Mouse (Mus musculus): ENCODE results near the gene Smok3c. TPM values are rescaled to one million over a fixed set of nuclear protein-coding genes. Genes with fewer than 3 reads are reported as not detected.

Smok3c gene
- total and polyA plus RNA-seq, 3 experiments: not detected

GRCm38 (mm10) chr5:138083318-138083900 is 30.4 kb downstream of the Smok3c start:
- dilution Hi-C loops (cut with MboI; ENCODE audit: extremely low pct_ligation_motif_present, extremely low pct_unique_long_range_greater_than_20kb, low sequenced_read_pairs) (no loop called here), in situ Hi-C loops (cut with MboI; ENCODE audit: low pct_ligation_motif_present, low pct_unique_long_range_greater_than_20kb, low sequenced_read_pairs) (no loop called here)

GRCm38 (mm10) chr5:138083936-138084335 is 30.9 kb downstream of the Smok3c start:
- no peak for DNase-seq (ENCODE audit: extremely low read depth)
- dilution Hi-C loops (cut with MboI; ENCODE audit: extremely low pct_ligation_motif_present, extremely low pct_unique_long_range_greater_than_20kb, low sequenced_read_pairs): no loop called here
- H3K36me3 ChIP-seq (replicated peaks in 1 of 2; ENCODE audit: control insufficient read depth in 1 of 2, insufficient read depth in 1 of 2, low read length in 1 of 2): peaks cover 7 to 22% of the 10 kb centered on the region in 2 experiments
- no peak overlapping the region for H3K4me2 ChIP-seq (ENCODE audit: insufficient read depth, low read depth, poor library complexity, severe bottlenecking)
- in situ Hi-C loops (cut with MboI; ENCODE audit: low pct_ligation_motif_present, low pct_unique_long_range_greater_than_20kb, low sequenced_read_pairs): no loop called here
- peaks cover 0 to 44% of the 10 kb centered on the region in 2 experiments; a peak in 2 of 4 replicates for H3K4me1 ChIP-seq (ENCODE audit: control insufficient read depth in 1 of 2, insufficient read depth in 2 of 2)
- no peaks in the 10 kb centered on the region for H3K27me3 ChIP-seq (replicated peaks)
- TF ChIP-seq ZMIZ1 (IDR thresholded peaks at IDR 0.05; ENCODE audit: low read depth, low read length): no peak
- no peak for TF ChIP-seq UBTF (IDR thresholded peaks at IDR 0.05; ENCODE audit: low read depth, low read length)
- no peak for TF ChIP-seq ZKSCAN1 (IDR thresholded peaks at IDR 0.05; ENCODE audit: borderline replicate concordance, low read depth, low read length)
- TF ChIP-seq USF2 (conservative IDR thresholded peaks at IDR 0.05; ENCODE audit: low read depth, low read length): no peak
- no peak overlapping the region for H3K4me3 ChIP-seq (replicated peaks in 1 of 3; ENCODE audit: low read depth in 2 of 3, low read length in 2 of 3, poor library complexity in 1 of 3)
- no peak overlapping the region for H3K9ac ChIP-seq (ENCODE audit: insufficient read depth, low read depth)
- H3K9me3 ChIP-seq (replicated peaks; ENCODE audit: low read length): no peaks in the 10 kb centered on the region
- H3K27ac ChIP-seq (ENCODE audit: insufficient read depth, low read depth): no peak overlapping the region
- peaks cover 36% of the 10 kb centered on the region for H3K79me2 ChIP-seq (replicated peaks; ENCODE audit: control insufficient read depth, extremely low read depth, insufficient read depth, poor library complexity, severe bottlenecking)

More at GRCm38 (mm10) chr5:138083318-138083900, 30.4 kb downstream of the Smok3c start:
- Histone ChIP-seq H3K79me2 (replicated peaks; ENCODE audit: control insufficient read depth, extremely low read depth, insufficient read depth, poor library complexity, severe bottlenecking) (peaks cover 33% of the 10 kb centered on the region), H3K27ac (ENCODE audit: insufficient read depth, low read depth) (no peak overlapping the region), H3K27me3 (replicated peaks) (no peaks in the 10 kb centered on the region), H3K9me3 (replicated peaks; ENCODE audit: low read length) (peaks cover 1% of the 10 kb centered on the region), H3K4me3 (replicated peaks in 1 of 3; ENCODE audit: low read depth in 2 of 3, low read length in 2 of 3, poor library complexity in 1 of 3) (no peak overlapping the region), H3K4me2 (ENCODE audit: insufficient read depth, low read depth, poor library complexity, severe bottlenecking) (no peak overlapping the region), H3K9ac (ENCODE audit: insufficient read depth, low read depth) (no peak overlapping the region), H3K36me3 (replicated peaks in 1 of 2; ENCODE audit: control insufficient read depth in 1 of 2, insufficient read depth in 1 of 2, low read length in 1 of 2) (peaks cover 4 to 17% of the 10 kb centered on the region in 2 experiments), H3K4me1 (ENCODE audit: control insufficient read depth in 1 of 2, insufficient read depth in 2 of 2) (peaks cover 0 to 39% of the 10 kb centered on the region in 2 experiments; a peak in 2 of 4 replicates)
- no peak for DNase-seq (ENCODE audit: extremely low read depth)
- TF ChIP-seq POLR2AphosphoS2 (IDR thresholded peaks at IDR 0.05; ENCODE audit: low read depth, low read length): no peak
- TF ChIP-seq SMC3 (IDR thresholded peaks at IDR 0.05; ENCODE audit: low read depth, low read length): no peak
- TF ChIP-seq KAT2A (IDR thresholded peaks at IDR 0.05; ENCODE audit: insufficient replicate concordance, low read length): no peak

- Histone ChIP-seq H3K9me3 (replicated peaks; ENCODE audit: low read length) (no peaks in the 10 kb centered on the region), H3K27me3 (replicated peaks) (no peaks in the 10 kb centered on the region), H3K27ac (ENCODE audit: insufficient read depth, low read depth) (no peak overlapping the region), H3K4me1 (ENCODE audit: control insufficient read depth in 1 of 2, insufficient read depth in 2 of 2) (peaks cover 0 to 49% of the 10 kb centered on the region in 2 experiments; a peak in 2 of 4 replicates), H3K79me2 (replicated peaks; ENCODE audit: control insufficient read depth, extremely low read depth, insufficient read depth, poor library complexity, severe bottlenecking) (peaks cover 42% of the 10 kb centered on the region), H3K36me3 (replicated peaks in 1 of 2; ENCODE audit: control insufficient read depth in 1 of 2, insufficient read depth in 1 of 2, low read length in 1 of 2) (peaks cover 7 to 28% of the 10 kb centered on the region in 2 experiments), H3K4me2 (ENCODE audit: insufficient read depth, low read depth, poor library complexity, severe bottlenecking) (peak overlapping the region; percentile 76; the same call in 1 of the 2 replicates), H3K9ac (ENCODE audit: insufficient read depth, low read depth) (peak overlapping the region; percentile 55; the same call in 1 of the 2 replicates), H3K4me3 (replicated peaks in 1 of 3; ENCODE audit: low read depth in 2 of 3, low read length in 2 of 3, poor library complexity in 1 of 3) (peak overlapping the region in 1 of 3 experiments; percentile 73)
- in situ Hi-C loops (cut with MboI; ENCODE audit: low pct_ligation_motif_present, low pct_unique_long_range_greater_than_20kb, low sequenced_read_pairs): no loop called here
- no peak for DNase-seq (ENCODE audit: extremely low read depth)
- TF ChIP-seq RAD21 (IDR thresholded peaks at IDR 0.05; ENCODE audit: low read depth, low read length) (no peak), KAT2A (IDR thresholded peaks at IDR 0.05; ENCODE audit: insufficient replicate concordance, low read length) (no peak), ELF1 (IDR thresholded peaks at IDR 0.05; ENCODE audit: low read depth, low read length) (no peak)
- dilution Hi-C loops (cut with MboI; ENCODE audit: extremely low pct_ligation_motif_present, extremely low pct_unique_long_range_greater_than_20kb, low sequenced_read_pairs): no loop called here
These were observed 31.5 kb downstream of the Smok3c start for GRCm38 (mm10) chr5:138084507-138084906.
